Mouse (Mus musculus) C2C12 (cell line): Measurements from ENCODE around the gene Uggt1.

Experiments used
- CTCF ChIP-seq: IDR thresholded peaks from one replicate; pipeline ENCODE4 v1.5.1; 2011; ENCODE audit not compliant: control insufficient read depth, insufficient read depth, insufficient read length
- MAX ChIP-seq: IDR thresholded peaks from one replicate; pipeline ENCODE4 v1.6.1; 2011; ENCODE audit warnings: mild to moderate bottlenecking, control low read depth
- MYOD1 ChIP-seq: IDR thresholded peaks from one replicate; pipeline ENCODE4 v1.6.1; 2011; ENCODE audit warnings: low read depth; ENCODE audit not compliant: control insufficient read depth, insufficient read length
- MYOG ChIP-seq: IDR thresholded peaks from one replicate; pipeline ENCODE4 v1.6.1; 2011; ENCODE audit not compliant: control insufficient read depth, insufficient read length; ENCODE audit errors: extremely low read depth
- USF1 ChIP-seq: IDR thresholded peaks from one replicate; pipeline ENCODE4 v1.6.1; 2011; ENCODE audit warnings: low read depth, mild to moderate bottlenecking, control low read depth, moderate library complexity

- TF ChIP-seq CTCF = no peak
- no peak for TF ChIP-seq MAX
- TF ChIP-seq MYOG = no peak
- TF ChIP-seq USF1 = no peak
- TF ChIP-seq MYOD1 = no peak
These were observed 113.4 kb downstream of the Uggt1 start for GRCm38 (mm10) chr1:36131154-36131553.
